Mouse (Mus musculus) lung, embryonic 15.5 days (tissue): ENCODE data around the gene Tob1. TPM values are rescaled to one million over a fixed set of nuclear protein-coding genes. Genes with fewer than 3 reads are reported as not detected.

Experiments
- ATAC-seq: fragments of 200-750 bp; cut with Nextera tagmentation; 2 replicates; pipeline ENCODE4 v1.8.0; 2017; ENCODE audit warnings: moderate number of reproducible peaks, borderline replicate concordance; ENCODE audit not compliant: low FRiP score, low TSS enrichment; ENCODE audit errors: extremely low read depth
- H3K27ac ChIP-seq: fragments of 300-500 bp; sonication (generic); 2 replicates; pipeline ENCODE4 v1.5.1; 2015; ENCODE audit warnings: moderate library complexity, mild to moderate bottlenecking, inconsistent platforms
- H3K27me3 ChIP-seq: fragments of 300-500 bp; sonication (generic); 2 replicates; pipeline ENCODE4 v1.6.1; 2015; ENCODE audit warnings: inconsistent platforms
- H3K36me3 ChIP-seq: fragments of 300-500 bp; sonication (generic); 2 replicates; pipeline ENCODE4 v1.6.1; 2015; ENCODE audit warnings: inconsistent platforms
- H3K4me1 ChIP-seq: fragments of 300-500 bp; sonication (generic); 2 replicates; pipeline ENCODE4 v1.6.1; 2015; ENCODE audit warnings: inconsistent platforms
- H3K4me2 ChIP-seq: fragments of 300-500 bp; sonication (generic); 2 replicates; pipeline ENCODE4 v1.6.1; 2015; ENCODE audit warnings: inconsistent platforms, mild to moderate bottlenecking, moderate library complexity
- H3K4me3 ChIP-seq: fragments of 300-500 bp; sonication (generic); 2 replicates; pipeline ENCODE4 v1.5.1; 2015; ENCODE audit warnings: mild to moderate bottlenecking, inconsistent platforms
- H3K9ac ChIP-seq: fragments of 300-500 bp; sonication (generic); 2 replicates; pipeline ENCODE4 v1.6.1; 2015; ENCODE audit warnings: inconsistent platforms
- H3K9me3 ChIP-seq: fragments of 300-500 bp; sonication (generic); 2 replicates; pipeline ENCODE4 v1.6.1; 2016; ENCODE audit warnings: inconsistent platforms
- WGBS: fragments of 180-500 bp; shearing (Covaris S2); methylation state at CpG from one replicate; pipeline ENCODE4 v1.1.7; 2015; 5-methylcytosine and 5-hydroxymethylcytosine counted together
- polyA plus RNA-seq: library from polyadenylated mRNA; unstranded; fragments of >200 nt; fragmentation: Nextera tagmentation; extraction: Ambion mirVana; gene quantifications from 2 replicates; pipeline ENCODE4 v1.2.1, GENCODE M21; 2015

The Tob1 gene
- polyA plus RNA-seq, 1 experiment from 2014 or later = 26.5 TPM

DNA sequence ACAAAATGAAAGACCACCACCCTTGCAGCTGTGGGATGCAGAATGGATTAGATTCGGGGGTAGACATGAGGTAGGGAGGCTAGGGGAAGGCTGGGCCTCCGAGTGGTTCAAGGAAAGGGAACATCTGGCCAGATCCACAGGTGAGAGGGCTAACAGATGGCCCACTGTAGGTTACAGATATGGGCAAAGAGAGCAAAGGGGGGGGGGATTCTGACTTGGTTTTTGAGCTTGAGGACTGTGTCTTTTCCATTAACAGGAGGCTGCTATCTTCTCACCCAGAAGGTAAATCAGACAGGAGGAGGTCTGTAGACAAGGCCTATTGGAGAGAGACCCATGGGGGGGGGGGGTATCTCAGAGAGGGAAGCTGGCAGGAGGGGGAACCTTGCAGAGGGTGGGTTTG, 11.5 kb upstream of the Tob1 start:
- Histone ChIP-seq H3K9me3 (no peaks in the 10 kb centered on the region), H3K27me3 (no peaks in the 10 kb centered on the region), H3K4me2 (no peak overlapping the region), H3K4me3 (no peak overlapping the region), H3K4me1 (no peaks in the 10 kb centered on the region), H3K27ac (no peak overlapping the region), H3K36me3 (no peaks in the 10 kb centered on the region), H3K9ac (no peak overlapping the region)
- WGBS = 71% methylated on average over 2 of the region's 2 CpGs
- ATAC-seq = no peak

DNA sequence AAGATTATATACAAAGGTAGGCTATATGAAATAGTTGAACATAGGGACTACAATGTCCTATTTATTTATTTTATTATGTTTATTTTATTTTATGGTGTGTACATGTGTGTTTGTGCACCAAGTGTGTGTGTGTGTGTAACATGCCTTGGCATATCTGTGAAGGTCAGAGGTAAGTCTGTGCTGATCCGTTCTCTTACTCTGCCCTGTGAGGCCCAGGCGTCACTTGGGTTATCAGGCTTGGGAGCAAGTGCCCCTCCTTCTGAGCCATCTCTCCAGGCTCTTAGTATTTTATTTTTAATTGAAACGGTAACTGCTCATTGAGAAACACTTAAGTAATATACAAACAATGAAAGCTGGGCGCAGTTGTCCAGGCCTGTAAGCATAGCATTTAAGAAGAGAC, 10.8 kb upstream of the Tob1 start:
- Histone ChIP-seq H3K9ac (no peak overlapping the region), H3K27me3 (no peaks in the 10 kb centered on the region), H3K4me2 (no peak overlapping the region), H3K4me3 (no peak overlapping the region), H3K9me3 (no peaks in the 10 kb centered on the region), H3K4me1 (no peaks in the 10 kb centered on the region), H3K36me3 (no peaks in the 10 kb centered on the region), H3K27ac (no peak overlapping the region)
- ATAC-seq = no peak
- WGBS = 53% methylated on average over 4 of the region's 4 CpGs

DNA sequence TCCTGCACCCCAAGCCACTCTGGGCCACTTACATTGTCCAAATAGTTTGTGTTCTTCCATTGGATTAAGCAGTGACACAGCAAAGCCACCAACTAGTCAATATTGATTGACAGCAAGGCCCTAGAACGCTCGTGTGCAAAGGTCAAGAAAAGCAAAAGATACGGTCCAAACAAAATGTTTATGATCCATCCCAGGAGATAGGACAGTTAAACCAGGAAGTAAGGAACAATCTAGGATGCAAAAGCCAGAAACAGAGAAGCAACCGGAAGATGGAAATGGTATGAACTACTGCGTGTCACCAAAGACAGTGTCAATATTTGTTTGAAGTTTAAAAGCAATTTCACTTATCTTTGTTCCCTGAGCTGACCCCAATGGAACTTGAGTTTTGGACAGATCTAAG, 9.1 kb upstream of the Tob1 start:
- no peak overlapping the region for H3K27ac ChIP-seq
- WGBS = 59% methylated on average over 5 of the region's 5 CpGs
- no peaks in the 10 kb centered on the region for H3K9me3 ChIP-seq
- H3K4me3 ChIP-seq = no peak overlapping the region
- no peaks in the 10 kb centered on the region for H3K4me1 ChIP-seq
- no peak overlapping the region for H3K9ac ChIP-seq
- H3K27me3 ChIP-seq = no peaks in the 10 kb centered on the region
- H3K4me2 ChIP-seq = no peak overlapping the region
- ATAC-seq = no peak
- H3K36me3 ChIP-seq = no peaks in the 10 kb centered on the region

DNA sequence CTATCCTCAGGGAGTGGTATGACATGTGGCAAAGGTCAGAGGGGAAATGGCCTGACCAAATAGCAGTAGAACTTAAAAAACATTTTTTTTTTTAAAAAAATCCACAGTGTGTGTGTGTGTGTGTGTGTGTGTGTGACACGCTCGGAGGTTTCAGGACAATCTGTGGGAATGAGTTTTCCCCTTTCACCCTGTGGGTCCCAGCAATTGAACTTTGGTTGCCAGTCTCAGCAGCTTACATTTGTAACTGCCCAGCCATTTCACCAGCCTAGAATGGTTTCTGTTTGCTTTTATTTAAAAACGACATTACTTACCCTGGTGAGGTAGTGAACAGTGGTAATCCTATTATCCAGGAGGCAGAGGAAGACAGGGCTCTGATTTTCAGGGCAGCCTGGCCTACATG, 8.2 kb upstream of the Tob1 start:
- Histone ChIP-seq H3K36me3 (no peaks in the 10 kb centered on the region), H3K27me3 (no peaks in the 10 kb centered on the region), H3K9me3 (no peaks in the 10 kb centered on the region), H3K4me2 (no peak overlapping the region), H3K9ac (no peak overlapping the region), H3K27ac (no peak overlapping the region), H3K4me1 (no peaks in the 10 kb centered on the region), H3K4me3 (no peak overlapping the region)
- no peak for ATAC-seq
- WGBS = 61% methylated on average over 3 of the region's 3 CpGs

DNA sequence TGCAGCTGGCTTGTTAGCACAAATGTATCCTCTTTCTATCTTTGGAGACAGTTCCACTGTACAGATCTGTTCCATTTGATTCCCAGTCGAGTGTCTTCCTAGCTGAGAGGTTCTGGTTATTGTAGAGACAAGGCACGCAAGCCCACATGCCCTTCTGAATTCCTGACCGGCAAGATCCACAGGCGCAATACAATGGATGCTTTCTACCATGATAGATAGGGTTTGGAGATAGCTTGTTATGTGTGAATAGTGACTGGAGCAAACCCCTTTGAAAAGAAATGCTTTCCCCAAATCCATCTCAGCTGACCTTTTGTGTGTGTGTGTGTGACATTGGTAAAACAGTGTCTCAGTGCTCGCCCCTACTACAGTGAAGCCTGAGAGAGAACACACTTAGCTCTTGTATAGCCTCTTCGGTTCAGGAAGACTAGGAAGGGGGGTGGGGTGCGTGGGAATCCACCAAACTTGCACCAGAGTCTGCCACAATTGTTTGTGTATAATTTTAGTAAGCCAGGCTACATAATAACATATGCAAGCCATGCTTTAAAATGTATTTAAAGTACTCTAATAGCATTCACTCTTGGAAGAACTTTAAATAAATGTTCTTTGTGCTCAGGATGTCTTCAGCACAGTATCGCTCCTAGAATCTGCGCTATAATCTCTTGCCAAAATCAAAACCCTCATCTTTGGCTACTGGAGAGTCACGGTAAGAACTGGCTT, 4.7 kb upstream of the Tob1 start:
- no peak for ATAC-seq
- Histone ChIP-seq H3K4me3 (no peak overlapping the region), H3K27me3 (no peaks in the 10 kb centered on the region), H3K4me1 (no peaks in the 10 kb centered on the region), H3K36me3 (no peaks in the 10 kb centered on the region), H3K27ac (no peak overlapping the region), H3K9ac (no peak overlapping the region), H3K4me2 (no peak overlapping the region), H3K9me3 (no peaks in the 10 kb centered on the region)
- 64% methylated on average over 10 of the region's 10 CpGs for WGBS

DNA sequence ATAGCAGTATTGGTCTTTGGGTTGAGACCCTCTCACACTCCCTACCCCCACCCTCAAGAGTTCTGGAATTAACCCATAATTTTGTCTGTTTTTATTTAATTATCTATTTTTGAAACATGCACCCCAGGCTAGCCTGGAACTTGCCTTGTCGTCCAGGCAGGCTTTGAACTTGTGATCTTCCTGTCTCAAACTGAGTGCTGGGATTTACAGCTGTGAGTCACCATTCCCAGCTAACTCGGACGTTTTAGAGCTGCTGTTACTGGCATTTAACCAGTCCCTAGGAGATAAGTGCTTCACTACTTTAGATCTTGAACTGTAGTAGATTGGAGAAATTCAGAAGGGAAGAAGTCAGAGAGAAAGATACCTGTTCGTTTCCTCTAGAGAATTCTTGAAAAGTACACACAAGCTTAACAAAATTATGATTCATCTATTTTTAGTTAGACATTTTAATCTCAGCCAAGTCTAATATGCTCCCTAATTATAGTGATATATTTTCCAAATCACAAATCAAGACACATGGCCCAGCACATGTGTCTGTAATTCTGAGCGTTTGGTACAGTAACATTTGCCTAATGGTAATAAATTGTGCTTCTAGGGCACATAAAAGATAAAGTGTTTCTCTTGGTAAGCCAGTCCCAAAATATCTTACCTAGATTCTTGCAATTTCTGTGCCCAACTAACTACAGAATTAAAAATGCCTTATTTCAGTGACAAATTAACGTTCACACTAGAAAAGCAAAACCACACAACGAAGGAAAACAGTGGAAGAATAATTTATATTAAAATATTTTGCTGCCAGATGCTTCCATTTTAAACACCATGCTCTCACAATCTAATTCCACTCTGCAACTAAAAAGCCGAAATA, 2.2 kb upstream of the Tob1 start:
- Histone ChIP-seq H3K4me1 (peaks cover 6% of the 10 kb centered on the region; the same call in 1 of the 2 replicates), H3K36me3 (peaks cover 3% of the 10 kb centered on the region), H3K4me3 (peak overlapping the region; percentile 42; the same call in 1 of the 2 replicates), H3K4me2 (peak overlapping the region; percentile 97), H3K27me3 (no peaks in the 10 kb centered on the region), H3K9ac (no peak overlapping the region; the same call in 1 of the 2 replicates), H3K27ac (peak overlapping the region; percentile 95), H3K9me3 (no peaks in the 10 kb centered on the region)
- 43% methylated on average over 8 of the region's 8 CpGs for WGBS
- ATAC-seq = no peak

DNA sequence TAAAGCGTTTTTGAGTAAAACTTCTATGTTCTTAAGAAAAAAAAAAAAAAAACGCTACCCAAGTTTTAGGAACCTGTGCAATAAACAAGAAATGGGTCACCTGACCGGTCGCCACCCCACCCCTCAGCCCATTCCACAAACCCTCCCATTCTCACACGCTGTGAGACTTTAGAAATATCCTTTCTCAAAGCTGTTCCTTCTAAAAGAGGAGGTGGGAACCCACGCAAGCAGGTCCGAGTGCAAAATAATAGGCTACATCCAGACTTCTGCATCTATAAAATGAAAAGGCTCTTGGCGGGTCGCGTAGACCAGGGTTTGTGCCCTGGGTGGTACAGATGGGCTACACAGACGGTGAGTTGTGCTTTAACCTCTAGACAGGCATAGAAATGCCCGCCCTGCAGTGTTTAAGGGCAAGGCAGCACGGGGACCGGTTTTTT, 1.5 kb upstream of the Tob1 start:
- Histone ChIP-seq H3K36me3 (peaks cover 9% of the 10 kb centered on the region), H3K4me2 (peak overlapping the region; percentile 97), H3K27me3 (no peaks in the 10 kb centered on the region), H3K27ac (peak overlapping the region; percentile 95), H3K9me3 (no peaks in the 10 kb centered on the region), H3K4me1 (peaks cover 12% of the 10 kb centered on the region; the same call in 1 of the 2 replicates), H3K4me3 (peak overlapping the region; percentile 42), H3K9ac (peak overlapping the region; percentile 37)
- 3% methylated on average over 14 of the region's 14 CpGs for WGBS
- no peak for ATAC-seq

DNA sequence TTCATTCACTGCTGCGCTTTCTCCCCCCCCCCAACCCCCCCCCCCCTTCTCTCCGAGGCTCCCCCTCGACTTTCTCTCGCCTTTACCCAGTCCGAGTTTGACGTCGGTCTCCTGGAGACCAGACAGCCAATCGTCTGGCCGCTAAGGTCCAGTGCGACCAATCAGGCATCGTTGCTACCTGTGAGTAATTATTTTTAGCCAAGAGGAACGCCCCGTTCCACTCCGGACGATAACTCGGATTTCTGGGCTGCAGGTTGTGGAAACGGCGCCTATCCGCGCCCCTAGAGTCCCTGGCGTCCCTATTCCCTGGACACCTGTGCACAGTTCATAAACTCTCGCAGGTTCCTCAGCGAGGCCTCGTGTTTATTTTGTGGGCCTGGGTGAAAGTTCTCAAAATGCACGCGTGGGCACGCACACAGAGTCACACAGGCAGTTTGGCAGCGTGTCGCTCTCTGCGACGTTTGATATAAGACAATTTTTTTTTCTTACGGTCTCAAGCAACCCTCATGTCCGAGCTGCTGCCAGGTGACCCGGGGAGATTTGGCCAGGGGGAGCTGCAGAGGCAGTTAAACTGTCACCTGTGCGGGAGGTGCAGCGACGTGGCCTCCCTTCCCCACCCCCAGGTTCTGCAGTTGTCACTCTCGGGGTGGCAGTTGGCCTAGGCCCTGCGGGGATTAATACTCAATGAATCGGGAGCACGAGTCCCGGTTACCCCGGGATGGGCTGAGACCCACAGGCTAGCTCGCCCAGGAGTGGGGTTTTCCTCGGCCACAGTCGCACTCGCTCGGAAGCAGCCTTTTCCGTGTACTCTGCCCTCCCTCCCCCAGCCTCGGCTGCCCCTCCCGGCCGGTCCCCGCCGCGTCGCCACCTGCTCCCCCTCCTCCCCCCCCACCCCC, 815 bp upstream of the Tob1 start:
- peak overlapping the region; percentile 97 for H3K4me2 ChIP-seq
- no peaks in the 10 kb centered on the region for H3K9me3 ChIP-seq
- ATAC-seq = peak; percentile 80
- H3K36me3 ChIP-seq = peaks cover 9% of the 10 kb centered on the region
- H3K4me3 ChIP-seq = peak overlapping the region; percentile 57
- H3K4me1 ChIP-seq = peaks cover 12% of the 10 kb centered on the region; the same call in 1 of the 2 replicates
- under 1% methylated on average over 53 of the region's 56 CpGs for WGBS
- H3K9ac ChIP-seq = peak overlapping the region; percentile 55
- H3K27ac ChIP-seq = peak overlapping the region; percentile 95
- no peaks in the 10 kb centered on the region for H3K27me3 ChIP-seq

DNA sequence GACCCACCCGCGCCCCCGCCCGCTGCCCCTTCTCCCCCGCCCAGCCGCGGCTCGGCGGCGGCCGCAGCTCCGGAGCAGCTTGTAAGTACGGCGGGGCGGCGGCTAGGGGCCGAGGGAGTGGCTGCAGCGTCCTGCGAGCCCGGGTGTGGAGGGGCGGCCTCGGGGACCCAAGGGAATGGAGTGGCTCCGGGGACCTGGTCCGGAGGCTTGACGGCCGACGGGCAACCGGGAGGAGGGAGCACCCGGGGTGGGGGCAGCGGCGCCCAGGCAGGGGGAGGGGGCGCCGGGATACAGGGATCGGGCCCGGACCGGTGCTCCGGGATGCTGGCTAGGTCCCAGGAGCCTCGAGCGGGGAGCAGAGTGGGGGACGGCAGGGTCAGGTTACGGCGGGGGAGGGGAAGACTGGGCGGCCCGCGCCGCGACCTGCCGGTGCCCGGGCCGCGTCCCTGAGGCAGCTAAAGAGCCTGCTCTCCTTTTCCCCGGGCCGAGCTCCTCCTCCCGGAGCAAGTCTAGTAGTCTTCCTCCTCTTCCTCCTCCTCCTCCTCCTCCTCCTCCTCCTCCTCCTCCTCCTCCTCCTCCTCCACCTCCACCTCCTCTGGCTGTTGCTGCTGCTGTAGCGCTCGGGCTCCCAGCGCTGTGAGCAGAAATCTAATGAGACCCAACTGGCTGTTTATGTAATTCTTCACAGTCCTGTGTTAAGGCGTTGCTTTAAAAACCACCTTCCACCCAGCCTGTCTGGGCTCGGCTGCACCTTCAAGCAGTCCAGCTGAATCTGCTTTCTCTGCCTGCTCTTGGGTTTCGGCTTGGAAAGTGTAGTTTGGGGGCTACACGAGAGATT, 616 bp downstream of the Tob1 start:
- peak; percentile 47 for ATAC-seq
- 0% methylated on average over 23 of the region's 61 CpGs for WGBS
- Histone ChIP-seq H3K9ac (peak overlapping the region; percentile 97), H3K4me3 (peak overlapping the region; percentile 97), H3K4me2 (peak overlapping the region; percentile 71), H3K27ac (peak overlapping the region; percentile 98), H3K27me3 (no peaks in the 10 kb centered on the region), H3K9me3 (no peaks in the 10 kb centered on the region), H3K36me3 (peaks cover 9% of the 10 kb centered on the region), H3K4me1 (peaks cover 12% of the 10 kb centered on the region; the same call in 1 of the 2 replicates)

DNA sequence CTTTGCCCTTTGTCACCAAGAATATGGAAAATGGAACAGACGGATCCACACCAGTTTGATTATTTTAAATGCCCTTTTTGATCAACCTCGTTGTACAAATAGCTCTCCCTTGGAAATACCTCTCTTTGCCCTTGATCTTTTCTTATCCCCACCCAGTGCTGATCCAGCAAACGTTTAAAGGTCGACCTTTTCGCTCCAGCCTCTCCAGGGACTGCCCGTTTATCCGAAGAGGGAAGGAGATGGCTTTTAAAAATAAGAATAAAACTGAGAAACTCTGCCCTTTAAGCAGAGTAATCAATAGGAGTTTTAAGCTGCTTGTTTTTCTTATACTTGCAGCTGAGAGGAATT, 1.2 kb downstream of the Tob1 start:
- no peak for ATAC-seq
- peak overlapping the region; percentile 97 for H3K4me3 ChIP-seq
- H3K36me3 ChIP-seq = peaks cover 9% of the 10 kb centered on the region

DNA sequence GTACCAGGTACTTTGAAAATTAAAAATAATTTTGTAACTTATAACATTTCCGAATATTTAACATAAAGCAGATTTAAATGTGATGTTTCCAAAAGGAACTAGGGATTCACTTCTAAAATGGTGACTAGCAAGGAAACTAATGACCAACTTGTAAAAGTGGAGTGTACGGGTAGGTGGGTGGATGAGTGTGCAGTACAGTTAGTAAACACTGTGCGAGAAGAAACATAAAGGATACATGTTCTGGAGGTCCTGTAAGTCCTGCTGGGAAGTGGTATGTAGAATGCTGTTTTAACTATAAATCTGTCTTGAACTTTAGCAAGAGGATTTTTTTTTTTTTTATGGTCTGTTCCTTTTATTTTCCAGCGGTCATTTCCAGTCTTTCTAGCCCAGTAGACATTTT, 1.7 kb downstream of the Tob1 start:
- Histone ChIP-seq H3K27me3 (no peaks in the 10 kb centered on the region), H3K4me1 (peaks cover 12% of the 10 kb centered on the region; the same call in 1 of the 2 replicates), H3K27ac (no peak overlapping the region), H3K4me3 (peak overlapping the region; percentile 97; the same call in 1 of the 2 replicates), H3K4me2 (peak overlapping the region; percentile 71), H3K9me3 (no peaks in the 10 kb centered on the region), H3K9ac (no peak overlapping the region), H3K36me3 (peaks cover 9% of the 10 kb centered on the region)
- ATAC-seq = no peak
- WGBS = 64% methylated on average over 4 of the region's 4 CpGs

More for the DNA sequence above, 1.2 kb downstream of the Tob1 start:
- Histone ChIP-seq H3K4me1 (peaks cover 12% of the 10 kb centered on the region; the same call in 1 of the 2 replicates), H3K27ac (peak overlapping the region; percentile 98), H3K27me3 (no peaks in the 10 kb centered on the region), H3K9me3 (no peaks in the 10 kb centered on the region), H3K9ac (peak overlapping the region; percentile 54), H3K4me2 (peak overlapping the region; percentile 71)
- 3% methylated on average over 7 of the region's 7 CpGs for WGBS
